Mouse (Mus musculus) neutrophil, adult 65 days (primary cell): Measurements from ENCODE around the gene Raet1e. TPM values are rescaled to one million over a fixed set of nuclear protein-coding genes. Genes with fewer than 3 reads are reported as not detected.

Experiments used
- total RNA-seq: library from RNA; stranded (reverse); gene quantifications from 2 replicates; pipeline ENCODE4 v1.2.4, GENCODE M21; 2023

Gene Raet1e
- 0.69 and 0.84 TPM in 2 replicates for total RNA-seq

GRCm38 (mm10) chr10:22158310-22158999 is at the start of gene Raet1e, which contains the start of gene H60b:
Gene Raet1e, plus strand, starts transcription at chr10:22158569.
Gene H60b, plus strand, starts transcription at chr10:22158586.

GRCm38 (mm10) chr10:22149073-22149690 is 9.2 kb upstream of the Raet1e start, which contains the start of gene E030030I06Rik:
Gene E030030I06Rik, minus strand, starts transcription at chr10:22149270.

GRCm38 (mm10) chr10:22360252-22360651 is 201.9 kb downstream of the Raet1e start, which contains the start of gene Raet1d:
Gene Raet1d, plus strand, starts transcription at chr10:22360552.

Other genes with a start within 250 kb of the Raet1e start
- gene 4930444G20Rik, start 90.5 kb upstream of the Raet1e start, total RNA-seq, result not detected in 2 replicates
- 41.4 and 59.0 TPM in 2 replicates for gene E030030I06Rik, start 9.3 kb upstream of the Raet1e start, total RNA-seq
- not detected in 2 replicates for gene H60b, start within 50 bp of the Raet1e start, total RNA-seq
- gene Raet1d, start 202.0 kb downstream of the Raet1e start, total RNA-seq, result not detected in 2 replicates